Mouse (Mus musculus) gonadal fat pad, adult 2 months (tissue): ENCODE data around the gene Trim80. TPM values are rescaled to one million over a fixed set of nuclear protein-coding genes. Genes with fewer than 3 reads are reported as not detected.
"Not testable (repeated sequence)": the region's sequence is repeated elsewhere in the genome, so short reads cannot be mapped to it uniquely, and the experiment has no call there.

ENCODE experiments used
- DNase-seq: peaks from one replicate; pipeline ENCODE4 v3.0.0-alpha.2; 2012; ENCODE audit warnings: low read depth
- polyA plus RNA-seq: library from polyadenylated mRNA; depleted of rRNA; stranded (reverse); fragments of >200 nt; gene quantifications from 2 replicates; pipeline ENCODE4 v1.2.3, GENCODE M21; 2012

Gene Trim80
- polyA plus RNA-seq, 1 experiment: 0.57 TPM

DNA sequence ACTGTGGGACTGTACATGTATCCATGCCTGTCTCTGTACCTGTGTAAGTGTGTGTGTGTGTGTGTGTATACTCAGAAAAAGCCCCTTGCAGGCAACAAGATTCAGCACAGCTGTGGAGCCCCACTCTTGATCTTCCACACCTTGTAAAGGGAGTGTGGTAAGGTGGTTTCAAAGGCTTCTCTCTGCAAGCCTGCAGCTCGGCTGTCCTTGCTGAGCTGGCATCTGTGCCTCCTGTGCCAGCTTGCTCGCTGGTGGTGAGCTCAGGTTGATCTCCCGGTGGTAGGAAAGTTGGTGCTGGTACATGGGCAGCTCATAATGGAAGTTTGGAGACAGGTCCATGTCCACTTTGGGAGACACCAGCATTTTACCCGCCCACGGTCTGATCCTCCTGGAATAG, 21.5 kb downstream of the Trim80 start:
- no peak for DNase-seq

- DNase-seq: no peak
Measured at GRCm38 (mm10) chr11:115462243-115462891, 22.0 kb downstream of the Trim80 start, which contains the start of gene Slc16a5. TSS of gene Slc16a5 (plus strand) at chr11:115462474.

DNA sequence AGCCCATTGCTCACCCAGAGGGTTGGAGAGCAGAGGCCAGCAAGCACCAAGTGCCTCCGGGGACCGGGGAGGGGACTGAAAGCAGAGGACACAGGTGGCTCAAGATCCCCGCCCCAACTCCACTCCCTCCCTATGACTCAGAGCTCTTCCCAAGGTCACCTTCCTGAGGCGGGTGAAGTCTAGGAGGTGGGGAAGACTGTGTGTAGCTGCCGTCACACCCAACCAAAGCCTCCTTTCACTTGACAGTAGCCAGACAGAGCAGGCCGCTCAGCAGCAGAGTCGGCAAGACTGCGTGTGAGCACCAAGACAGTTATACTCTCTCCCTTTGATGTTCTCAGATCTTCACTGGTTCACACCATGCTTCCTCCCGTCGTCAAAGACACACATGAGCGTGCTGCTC, 23.1 kb downstream of the Trim80 start:
- no peak for DNase-seq

GRCm38 (mm10) chr11:115464851-115465250, 24.5 kb downstream of the Trim80 start:
- no peak for DNase-seq

DNA sequence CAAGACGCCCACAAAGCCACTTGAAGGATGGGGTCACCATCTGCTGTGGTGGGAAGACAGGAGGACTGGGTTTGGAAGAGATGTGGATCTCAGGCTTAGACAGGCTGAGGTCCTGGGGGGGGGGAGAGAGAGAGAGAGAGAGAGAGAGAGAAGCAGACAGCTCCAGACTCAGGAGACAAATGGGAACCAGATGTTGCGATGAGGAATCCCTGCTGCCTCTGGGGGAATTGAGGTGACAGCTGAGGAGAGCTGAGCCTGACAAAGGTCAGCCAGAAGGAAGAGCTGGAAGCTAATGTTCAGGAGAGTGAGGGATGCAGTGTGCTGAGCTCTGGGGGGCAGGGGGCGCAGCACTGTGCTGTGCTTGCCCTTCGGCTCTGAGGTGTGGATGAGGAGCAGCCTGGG, 26.9 kb downstream of the Trim80 start:
- no peak for DNase-seq

- no peak for DNase-seq
Measured at GRCm38 (mm10) chr11:115472183-115472582, 31.8 kb downstream of the Trim80 start.

DNA sequence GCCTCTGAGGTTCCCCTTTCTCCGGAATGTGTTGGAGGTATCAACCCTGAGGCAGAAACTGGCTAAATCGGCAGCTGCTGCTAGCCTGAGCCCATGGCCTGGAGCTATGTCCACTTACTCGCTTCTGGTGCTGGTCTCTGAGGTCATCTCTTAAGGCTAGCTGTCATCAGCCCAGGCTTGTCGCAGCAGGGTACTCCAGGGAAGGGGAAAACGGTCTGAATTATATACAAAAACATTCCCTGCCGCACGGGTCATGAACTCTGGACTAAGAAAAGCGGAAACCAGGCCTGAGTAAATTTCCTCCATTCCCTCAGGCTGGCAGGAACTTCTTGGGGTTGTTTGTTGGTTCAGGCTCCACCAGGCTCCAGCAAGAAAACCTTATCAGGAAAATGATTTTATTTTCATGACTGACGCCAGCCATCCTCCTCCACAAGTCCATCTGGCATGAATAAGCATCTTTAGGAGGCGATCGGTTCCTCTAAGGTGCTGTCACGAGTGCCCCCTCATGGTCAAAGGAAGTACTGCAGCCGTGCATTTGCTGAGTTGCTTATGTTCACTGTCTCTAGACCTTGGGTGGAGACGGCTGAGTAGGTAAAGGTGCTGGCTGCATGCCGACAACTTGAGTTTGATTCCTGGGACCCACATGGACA, 33.4 kb downstream of the Trim80 start:
- no peak for DNase-seq

DNA sequence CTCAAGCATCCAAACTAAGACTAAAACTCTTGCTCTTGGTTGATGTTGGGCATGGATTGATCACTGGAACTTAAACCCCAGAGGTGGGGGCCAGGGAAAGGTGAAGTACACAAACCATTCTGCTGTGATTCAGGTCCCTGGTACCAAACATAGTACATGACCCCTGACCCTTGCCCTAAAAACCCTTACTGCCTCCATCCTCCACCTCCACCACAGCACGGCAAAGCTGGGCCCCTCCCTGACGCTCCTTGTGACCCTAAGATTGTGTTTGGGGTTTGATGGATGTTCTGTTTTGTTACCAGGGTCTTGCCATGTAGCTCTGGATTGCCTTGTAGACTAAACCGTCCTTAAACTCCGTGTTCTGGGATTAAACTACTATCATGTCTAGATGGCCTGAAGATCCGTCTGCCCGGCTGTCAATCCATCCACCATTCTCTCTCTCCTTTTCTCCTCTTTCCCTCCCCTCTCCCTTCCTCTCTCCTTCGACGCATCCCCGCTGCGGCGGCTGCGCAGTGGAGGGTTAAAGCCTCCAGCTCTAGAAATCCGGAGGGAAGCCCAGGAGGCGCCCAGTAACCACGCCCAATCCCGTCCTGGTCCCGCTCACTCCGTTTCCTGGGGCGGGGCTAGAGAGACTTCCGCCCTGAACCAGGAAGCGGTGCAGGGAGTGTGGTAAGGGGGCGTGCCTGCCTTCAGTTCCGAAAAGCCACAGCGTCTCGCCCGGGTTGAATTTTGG, 34.8 kb downstream of the Trim80 start, which contains the start of gene Armc7:
Gene Armc7, plus strand, starts transcription at position 643 of the 733 bp plus-strand sequence.
- no peak for DNase-seq

GRCm38 (mm10) chr11:115475758-115476237, 35.5 kb downstream of the Trim80 start:
- no peak for DNase-seq

GRCm38 (mm10) chr11:115476630-115477029, 36.3 kb downstream of the Trim80 start:
- not testable (repeated sequence) for DNase-seq

DNA sequence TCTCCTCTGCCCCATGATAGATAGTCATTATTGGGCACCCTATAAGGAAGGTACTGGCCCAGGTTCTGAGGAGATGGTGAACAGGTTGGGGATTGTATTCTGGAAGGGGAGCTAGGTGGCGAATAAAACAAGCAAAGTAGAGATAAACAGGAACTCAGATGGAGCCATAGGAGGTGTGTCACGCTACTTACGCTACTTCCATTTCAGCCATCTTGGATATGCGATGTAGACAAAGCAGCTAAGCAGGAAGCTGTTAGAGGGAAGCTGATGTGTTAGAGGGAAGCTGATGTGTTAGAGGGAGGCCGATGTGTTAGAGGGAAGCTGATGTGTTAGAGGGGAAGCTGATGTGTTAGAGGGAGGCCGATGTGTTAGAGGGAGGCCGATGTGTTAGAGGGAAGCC, 37.0 kb downstream of the Trim80 start:
- not testable (repeated sequence) for DNase-seq

- DNase-seq: no peak
Measured at GRCm38 (mm10) chr11:115478296-115478938, 38.1 kb downstream of the Trim80 start.

GRCm38 (mm10) chr11:115481553-115482259, 41.4 kb downstream of the Trim80 start:
- DNase-seq: no peak

DNA sequence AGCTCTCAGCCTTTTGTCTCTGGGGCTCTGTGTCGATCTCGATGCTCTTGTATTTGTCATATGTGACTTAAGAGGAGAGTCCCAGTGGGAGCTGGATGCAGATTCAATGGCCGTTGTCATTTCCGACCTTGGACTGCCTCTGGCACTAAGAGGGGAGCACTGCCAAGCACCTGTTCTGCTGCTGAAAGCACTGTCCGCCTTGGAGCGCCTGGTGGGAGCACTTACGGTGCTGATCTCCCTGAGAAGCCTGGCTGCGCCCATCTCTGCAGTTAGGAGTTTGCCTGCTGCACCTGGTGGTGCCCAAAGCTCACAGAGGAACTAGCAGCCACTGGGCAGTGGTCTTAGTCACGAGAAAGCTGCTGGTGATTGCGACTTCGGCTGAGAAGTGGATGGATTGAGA, 42.9 kb downstream of the Trim80 start:
- DNase-seq: no peak

GRCm38 (mm10) chr11:115483726-115484125, 43.4 kb downstream of the Trim80 start:
- DNase-seq: no peak

DNA sequence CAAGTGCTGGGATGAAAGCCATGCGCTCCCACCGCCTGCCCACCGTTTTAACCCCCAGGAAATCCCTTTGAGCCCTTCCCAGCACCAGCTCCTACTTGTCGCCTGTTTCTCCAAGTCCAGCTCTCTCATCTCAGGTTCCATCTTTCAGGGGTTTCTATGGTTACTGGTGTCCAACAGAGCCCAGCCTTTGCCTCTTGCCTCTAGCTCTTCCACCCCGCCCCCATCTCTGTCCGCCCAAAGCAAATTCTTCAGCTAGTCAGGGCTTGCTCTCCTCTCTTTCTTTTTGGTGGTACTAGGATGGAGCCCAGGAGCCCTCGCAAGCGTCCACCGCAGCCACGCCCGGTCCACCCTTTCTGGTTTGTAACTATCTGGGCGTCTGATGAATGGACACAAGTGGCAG, 44.8 kb downstream of the Trim80 start:
- DNase-seq: no peak

DNA sequence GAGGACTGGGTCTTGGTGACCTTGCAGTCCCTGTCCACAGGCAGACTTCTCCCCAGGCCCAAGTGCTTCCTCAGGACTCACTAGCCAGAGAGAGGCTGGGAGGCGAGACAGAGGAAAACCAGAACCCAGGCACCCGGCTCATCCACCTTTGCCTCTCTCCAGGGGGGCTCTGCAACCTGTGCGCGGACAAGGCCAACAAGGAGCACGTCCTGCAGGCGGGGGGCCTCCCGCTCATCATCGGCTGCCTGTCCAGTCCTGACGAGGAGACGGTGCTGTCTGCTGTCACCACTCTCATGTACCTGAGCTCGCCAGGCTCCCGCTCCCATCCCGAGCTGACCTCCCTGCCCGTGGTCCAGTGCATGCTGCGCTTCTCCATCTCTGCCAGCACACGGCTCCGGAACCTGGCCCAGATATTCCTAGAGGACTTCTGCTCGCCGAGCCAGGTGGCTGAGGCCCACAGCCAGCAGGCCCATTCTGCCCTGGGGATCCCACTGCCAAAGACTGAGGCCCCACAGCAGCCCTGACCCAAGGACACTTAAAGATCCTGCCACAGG, 48.3 kb downstream of the Trim80 start:
- no peak for DNase-seq

GRCm38 (mm10) chr11:115490441-115491355, 50.4 kb downstream of the Trim80 start:
- DNase-seq: no peak

DNA sequence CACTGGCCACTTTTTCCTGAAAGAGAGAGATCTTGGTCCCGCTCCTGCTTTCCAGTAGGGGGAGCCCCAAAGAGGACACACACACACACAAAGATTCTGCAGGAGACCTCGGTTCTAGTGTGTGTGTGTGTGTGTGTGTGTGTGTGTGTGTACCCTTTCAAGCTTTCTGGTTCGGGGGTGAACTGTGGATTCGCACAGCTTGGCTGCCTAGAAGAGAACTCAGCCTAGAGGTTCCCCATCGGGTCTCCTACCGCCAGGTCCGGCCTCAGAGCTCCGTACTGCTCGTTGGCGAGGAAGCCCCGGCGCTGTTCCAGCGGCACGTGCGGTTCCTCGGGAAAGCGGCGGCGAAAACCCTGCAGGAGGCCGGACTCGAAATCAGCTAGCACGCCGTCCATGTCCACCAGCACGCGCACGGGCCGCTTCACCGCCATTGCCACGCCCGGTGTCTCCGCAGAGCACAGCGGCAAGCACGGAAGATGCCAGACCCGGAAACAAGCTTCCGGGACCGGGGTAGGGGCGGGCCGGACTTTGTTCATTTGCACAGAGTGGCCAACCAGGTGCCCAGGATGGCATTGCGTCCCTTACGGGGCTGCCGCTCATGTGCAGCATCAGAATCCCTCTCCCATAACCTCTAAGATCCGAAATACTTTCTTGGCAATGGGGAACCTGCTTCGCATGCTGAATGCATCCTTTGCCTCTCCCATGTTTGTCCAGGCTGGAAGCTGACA, 51.2 kb downstream of the Trim80 start, which contains the start of gene Nt5c:
Gene Nt5c, minus strand, starts transcription at position 507 of the 728 bp plus-strand sequence.
- no peak for DNase-seq
